Mouse (Mus musculus) liver, embryonic 12.5 days (tissue): Measurements from ENCODE around the gene Plppr3. TPM values are rescaled to one million over a fixed set of nuclear protein-coding genes. Genes with fewer than 3 reads are reported as not detected.
A peak's percentile ranks its signal among the peaks of the same experiment; 100 is the strongest.

Experiments
- ATAC-seq: fragments of 200-750 bp; cut with Nextera tagmentation; 2 replicates; pipeline ENCODE4 v1.8.0; 2017; ENCODE audit warnings: moderate number of reproducible peaks, mild to moderate bottlenecking, moderate library complexity
- H3K27ac ChIP-seq: fragments of 300-500 bp; sonication (generic); 2 replicates; pipeline ENCODE4 v1.5.1; 2016; ENCODE audit warnings: mild to moderate bottlenecking
- H3K27me3 ChIP-seq: fragments of 300-500 bp; sonication (generic); replicated peaks from 2 replicates; pipeline ENCODE4 v1.6.1; 2016; ENCODE audit warnings: mild to moderate bottlenecking, moderate library complexity
- H3K36me3 ChIP-seq: fragments of 300-500 bp; sonication (generic); 2 replicates; pipeline ENCODE4 v1.6.1; 2016; ENCODE audit warnings: mild to moderate bottlenecking, moderate library complexity
- H3K4me1 ChIP-seq: fragments of 300-500 bp; sonication (generic); 2 replicates; pipeline ENCODE4 v1.6.1; 2016
- H3K4me2 ChIP-seq: fragments of 300-500 bp; sonication (generic); 2 replicates; pipeline ENCODE4 v1.6.1; 2016; ENCODE audit warnings: mild to moderate bottlenecking, moderate library complexity
- H3K4me3 ChIP-seq: fragments of 300-500 bp; sonication (generic); 2 replicates; pipeline ENCODE4 v1.5.1; 2016; ENCODE audit warnings: mild to moderate bottlenecking, moderate library complexity
- H3K9ac ChIP-seq: fragments of 300-500 bp; sonication (generic); 2 replicates; pipeline ENCODE4 v1.6.1; 2016; ENCODE audit warnings: mild to moderate bottlenecking, moderate library complexity
- H3K9me3 ChIP-seq: fragments of 300-500 bp; sonication (generic); replicated peaks from 2 replicates; pipeline ENCODE4 v1.6.1; 2016; ENCODE audit warnings: mild to moderate bottlenecking, moderate library complexity
- WGBS: fragments of 180-500 bp; shearing (Covaris S2); methylation state at CpG from one replicate; pipeline ENCODE4 v1.1.7; 2016; ENCODE audit not compliant: insufficient replicate concordance; 5-methylcytosine and 5-hydroxymethylcytosine counted together
- polyA plus RNA-seq: library from polyadenylated mRNA; unstranded; fragments of >200 nt; fragmentation: Nextera tagmentation; extraction: Ambion mirVana; gene quantifications from 2 replicates; pipeline ENCODE4 v1.2.1, GENCODE M21; 2016

Plppr3 gene
- polyA plus RNA-seq, 1 experiment from 2014 or later: 8.2 TPM

DNA sequence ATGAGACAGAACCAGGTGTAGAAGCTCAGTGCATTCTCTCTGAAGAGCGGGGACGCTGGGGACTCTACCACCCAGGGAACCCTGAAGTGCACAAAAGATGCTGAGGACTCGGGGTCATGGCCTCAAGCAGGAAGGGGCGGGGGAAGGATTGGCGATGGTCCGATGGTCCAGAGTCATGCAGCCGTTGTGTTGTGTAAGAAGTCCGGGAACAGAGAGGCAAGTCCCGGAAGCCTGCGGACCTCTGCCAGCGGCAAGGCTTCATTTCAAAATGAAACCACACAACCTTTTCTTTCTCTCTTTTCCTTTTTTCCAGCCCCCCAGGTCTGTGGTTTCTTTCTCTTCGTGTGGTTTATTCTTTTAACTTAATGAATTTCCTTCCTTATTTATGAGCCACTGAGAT lies 3.3 kb upstream of the Plppr3 start:
- Histone ChIP-seq H3K36me3 (no peaks in the 10 kb centered on the region), H3K4me3 (no peak overlapping the region), H3K9ac (no peak overlapping the region), H3K9me3 (no peaks in the 10 kb centered on the region), H3K4me1 (peaks cover 74% of the 10 kb centered on the region), H3K4me2 (peak overlapping the region; percentile 34), H3K27me3 (peaks cover 42% of the 10 kb centered on the region), H3K27ac (peak overlapping the region; percentile 38; the same call in 1 of the 2 replicates)
- whole genome bisulfite sequencing: 17% methylated on average over 12 of the region's 12 CpGs
- no peak for ATAC-seq

- H3K4me1 ChIP-seq: peaks cover 68% of the 10 kb centered on the region
- H3K9ac ChIP-seq: no peak overlapping the region
- H3K27ac ChIP-seq: peak overlapping the region; percentile 38; the same call in 1 of the 2 replicates
- H3K27me3 ChIP-seq: peaks cover 44% of the 10 kb centered on the region
- H3K4me2 ChIP-seq: 0 out of 2 replicates have a peak overlapping the region, but pooled peaks have one; percentile 3
- WGBS: 16% methylated on average over 1 of the region's 1 CpGs
- no peaks in the 10 kb centered on the region for H3K9me3 ChIP-seq
- H3K4me3 ChIP-seq: no peak overlapping the region
- H3K36me3 ChIP-seq: no peaks in the 10 kb centered on the region
- ATAC-seq: no peak
These were observed 2.7 kb upstream of the Plppr3 start for GRCm38 (mm10) chr10:79877174-79877573.

- Histone ChIP-seq H3K4me1 (peaks cover 38% of the 10 kb centered on the region), H3K36me3 (no peaks in the 10 kb centered on the region), H3K4me3 (peak overlapping the region; percentile 56), H3K4me2 (peak overlapping the region; percentile 81), H3K27ac (0 out of 2 replicates have a peak overlapping the region, but pooled peaks have one; percentile 2), H3K27me3 (peaks cover 46% of the 10 kb centered on the region), H3K9me3 (no peaks in the 10 kb centered on the region), H3K9ac (peak overlapping the region; percentile 58)
- 3% methylated on average over 26 of the region's 26 CpGs for WGBS
- no peak for ATAC-seq
These were observed 632 bp downstream of the Plppr3 start for GRCm38 (mm10) chr10:79873715-79874289.

DNA sequence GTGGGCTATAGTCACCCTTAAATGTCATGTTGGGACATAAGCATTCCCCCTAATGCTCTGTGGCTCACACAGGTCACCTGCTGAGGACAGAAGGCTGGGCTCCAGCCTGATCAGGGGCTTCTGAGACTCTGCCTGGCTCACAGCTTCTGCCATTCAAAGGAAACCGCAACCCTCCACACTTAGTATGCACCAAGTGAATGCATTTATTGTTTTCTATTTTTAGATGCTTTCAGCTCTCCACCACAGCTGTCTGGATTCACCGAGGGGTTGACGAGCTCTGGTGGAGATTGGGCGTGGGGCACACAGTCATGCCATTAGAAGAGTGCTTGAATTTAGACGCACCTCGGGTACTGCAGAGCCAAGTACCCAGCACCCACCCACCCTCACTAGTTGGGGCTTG lies 1.1 kb downstream of the Plppr3 start:
- ATAC-seq: no peak
- Histone ChIP-seq H3K9ac (no peak overlapping the region), H3K27me3 (peaks cover 46% of the 10 kb centered on the region), H3K36me3 (no peaks in the 10 kb centered on the region), H3K4me2 (peak overlapping the region; percentile 81), H3K27ac (no peak overlapping the region), H3K4me1 (peaks cover 34% of the 10 kb centered on the region), H3K4me3 (peak overlapping the region; percentile 56), H3K9me3 (no peaks in the 10 kb centered on the region)
- WGBS: 10% methylated on average over 6 of the region's 6 CpGs

- no peaks in the 10 kb centered on the region for H3K9me3 ChIP-seq
- peak overlapping the region; percentile 81 for H3K4me2 ChIP-seq
- WGBS: 37% methylated on average over 3 of the region's 3 CpGs
- no peak overlapping the region for H3K27ac ChIP-seq
- no peaks in the 10 kb centered on the region for H3K36me3 ChIP-seq
- no peak overlapping the region for H3K4me3 ChIP-seq
- H3K9ac ChIP-seq: no peak overlapping the region
- ATAC-seq: no peak
- H3K4me1 ChIP-seq: peaks cover 29% of the 10 kb centered on the region
- peaks cover 46% of the 10 kb centered on the region for H3K27me3 ChIP-seq
These were observed 1.6 kb downstream of the Plppr3 start for GRCm38 (mm10) chr10:79872862-79873261.

DNA sequence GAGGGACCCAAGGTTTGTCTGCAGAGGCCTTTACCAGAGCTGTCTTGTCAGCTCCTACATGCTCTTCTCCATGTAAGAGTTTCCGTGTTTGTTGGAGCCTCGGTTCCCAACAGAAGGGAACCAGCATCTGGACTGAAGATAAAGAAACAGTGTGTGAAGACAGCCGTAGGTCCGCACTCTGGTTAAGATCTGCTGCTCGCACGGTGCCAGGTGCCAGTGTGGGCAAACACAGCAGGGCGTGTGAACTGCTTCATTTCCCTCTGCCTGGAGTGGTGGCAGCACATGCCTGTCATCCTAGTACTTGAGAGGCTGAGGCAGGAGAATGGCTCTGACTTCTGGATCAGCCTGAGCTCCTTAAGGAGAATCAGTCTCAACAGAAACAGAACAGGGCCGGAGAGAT lies 2.6 kb downstream of the Plppr3 start:
- WGBS: 82% methylated on average over 8 of the region's 8 CpGs
- H3K4me1 ChIP-seq: peaks cover 19% of the 10 kb centered on the region

GRCm38 (mm10) chr10:79866601-79867000 lies 7.8 kb downstream of the Plppr3 start:
- WGBS: 75% methylated on average over 11 of the region's 11 CpGs

More for the DNA sequence above, 2.6 kb downstream of the Plppr3 start:
- H3K27ac ChIP-seq: no peak overlapping the region
- H3K9ac ChIP-seq: no peak overlapping the region
- H3K27me3 ChIP-seq: peaks cover 46% of the 10 kb centered on the region
- no peak overlapping the region for H3K4me3 ChIP-seq
- H3K9me3 ChIP-seq: no peaks in the 10 kb centered on the region
- ATAC-seq: no peak
- no peaks in the 10 kb centered on the region for H3K36me3 ChIP-seq
- H3K4me2 ChIP-seq: no peak overlapping the region

DNA sequence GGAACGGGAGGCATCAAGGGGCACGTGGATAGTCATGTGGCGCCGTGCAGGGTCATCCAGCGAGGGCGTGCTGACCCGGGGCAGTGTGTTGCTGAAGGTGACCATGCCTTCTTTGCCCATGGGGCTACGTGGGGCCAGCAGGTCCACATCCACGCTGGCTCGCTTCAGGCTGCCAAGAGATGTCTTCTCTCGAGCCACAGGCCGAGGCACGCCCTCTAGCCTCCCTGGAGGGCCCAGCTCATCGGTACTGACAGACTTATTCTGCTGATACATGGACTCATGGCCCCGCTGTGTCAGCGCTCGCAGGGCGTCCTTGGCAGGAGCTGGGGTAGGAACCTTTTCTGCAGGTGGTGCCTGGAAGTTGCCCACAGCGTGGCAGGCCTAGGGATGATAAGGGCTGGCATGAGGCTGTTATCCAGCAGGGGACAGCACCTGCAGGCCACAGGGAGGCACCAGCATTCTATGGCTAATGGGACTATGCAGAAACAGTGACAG lies 8.6 kb downstream of the Plppr3 start:
- 72% methylated on average over 19 of the region's 19 CpGs for WGBS
- no peaks in the 10 kb centered on the region for H3K27me3 ChIP-seq
- H3K27ac ChIP-seq: 0 out of 2 replicates have a peak overlapping the region, but pooled peaks have one; percentile 39
- H3K36me3 ChIP-seq: peaks cover 55% of the 10 kb centered on the region
- H3K4me1 ChIP-seq: peaks cover 10% of the 10 kb centered on the region; the same call in 1 of the 2 replicates
- H3K4me3 ChIP-seq: no peak overlapping the region
- peak; percentile 31; the same call in 1 of the 2 replicates for ATAC-seq
- no peaks in the 10 kb centered on the region for H3K9me3 ChIP-seq
- no peak overlapping the region for H3K4me2 ChIP-seq
- H3K9ac ChIP-seq: no peak overlapping the region

More at GRCm38 (mm10) chr10:79866601-79867000, 7.8 kb downstream of the Plppr3 start:
- H3K4me2 ChIP-seq: no peak overlapping the region
- H3K36me3 ChIP-seq: peaks cover 47% of the 10 kb centered on the region
- H3K9me3 ChIP-seq: no peaks in the 10 kb centered on the region
- H3K27me3 ChIP-seq: peaks cover 4% of the 10 kb centered on the region; the same call in 1 of the 2 replicates
- no peak overlapping the region for H3K27ac ChIP-seq
- no peak overlapping the region for H3K4me3 ChIP-seq
- ATAC-seq: no peak
- peaks cover 10% of the 10 kb centered on the region; the same call in 1 of the 2 replicates for H3K4me1 ChIP-seq
- no peak overlapping the region for H3K9ac ChIP-seq

- Histone ChIP-seq H3K4me1 (peaks cover 10% of the 10 kb centered on the region; the same call in 1 of the 2 replicates), H3K27me3 (no peaks in the 10 kb centered on the region), H3K27ac (peak overlapping the region; percentile 39), H3K9me3 (no peaks in the 10 kb centered on the region), H3K36me3 (peaks cover 61% of the 10 kb centered on the region), H3K4me2 (no peak overlapping the region), H3K9ac (no peak overlapping the region), H3K4me3 (no peak overlapping the region)
- 57% methylated on average over 12 of the region's 12 CpGs for WGBS
- ATAC-seq: no peak; the same call in 1 of the 2 replicates
These were observed 9.2 kb downstream of the Plppr3 start for GRCm38 (mm10) chr10:79865189-79865601.

DNA sequence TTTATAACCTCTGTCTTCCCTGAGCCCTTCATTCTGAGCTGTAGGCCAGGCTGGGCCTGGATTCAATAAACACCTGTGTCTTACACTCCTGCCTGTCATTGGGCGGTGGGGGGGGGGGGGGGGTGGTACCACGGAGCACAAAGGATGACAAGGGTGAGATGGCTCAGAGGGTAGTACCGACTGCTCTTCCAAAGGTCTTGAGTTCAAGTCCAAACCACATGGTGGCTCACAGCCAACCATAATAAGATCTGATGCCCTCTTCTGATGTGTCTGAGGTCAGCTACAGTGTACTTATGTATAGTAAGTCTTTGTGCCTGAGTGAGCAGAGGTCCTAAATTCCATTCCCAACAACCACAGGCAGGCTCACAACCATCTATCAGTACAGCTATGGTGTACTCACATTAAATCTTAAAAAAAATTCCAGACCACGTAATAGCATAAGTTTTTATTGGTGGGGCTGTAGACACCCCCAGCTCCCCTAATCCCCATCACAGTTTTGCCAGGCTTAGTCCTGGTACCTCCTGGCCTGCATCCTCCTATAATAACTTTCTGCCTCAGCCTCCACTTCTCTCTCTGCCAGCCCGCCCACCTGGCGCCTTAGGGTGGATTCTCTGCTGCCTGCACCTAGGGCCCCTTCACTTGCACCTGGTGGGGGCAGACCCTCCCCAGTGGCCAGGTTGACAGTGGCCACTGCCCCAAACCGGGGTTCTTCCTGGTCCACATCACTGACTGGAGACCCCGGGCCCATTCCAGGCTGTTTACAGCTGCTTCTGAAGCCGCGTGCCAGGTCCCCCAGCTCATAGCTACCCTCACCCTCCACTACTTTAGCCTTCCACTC lies 9.9 kb downstream of the Plppr3 start:
- H3K9me3 ChIP-seq: no peaks in the 10 kb centered on the region
- peak overlapping the region; percentile 39 for H3K27ac ChIP-seq
- H3K36me3 ChIP-seq: peaks cover 67% of the 10 kb centered on the region
- WGBS: 55% methylated on average over 10 of the region's 10 CpGs
- H3K4me3 ChIP-seq: no peak overlapping the region
- H3K4me2 ChIP-seq: no peak overlapping the region
- H3K9ac ChIP-seq: no peak overlapping the region
- H3K4me1 ChIP-seq: peaks cover 14% of the 10 kb centered on the region
- ATAC-seq: no peak; the same call in 1 of the 2 replicates
- H3K27me3 ChIP-seq: no peaks in the 10 kb centered on the region

GRCm38 (mm10) chr10:79862925-79863324 lies 11.5 kb downstream of the Plppr3 start:
- Histone ChIP-seq H3K4me2 (no peak overlapping the region), H3K4me1 (peaks cover 28% of the 10 kb centered on the region), H3K27me3 (no peaks in the 10 kb centered on the region), H3K4me3 (no peak overlapping the region), H3K9ac (no peak overlapping the region), H3K27ac (no peak overlapping the region), H3K9me3 (no peaks in the 10 kb centered on the region), H3K36me3 (peaks cover 84% of the 10 kb centered on the region)
- no peak for ATAC-seq
- 79% methylated on average over 10 of the region's 10 CpGs for WGBS
